Mouse (Mus musculus) yolk sac, embryonic 10.5 days (tissue): ENCODE measurements around the gene Tbx22.

Experiments
- DNase-seq: peaks from one replicate; pipeline ENCODE4 v3.0.0-alpha.2; 2017; ENCODE audit warnings: low spot score

Gene Tbx22

DNA sequence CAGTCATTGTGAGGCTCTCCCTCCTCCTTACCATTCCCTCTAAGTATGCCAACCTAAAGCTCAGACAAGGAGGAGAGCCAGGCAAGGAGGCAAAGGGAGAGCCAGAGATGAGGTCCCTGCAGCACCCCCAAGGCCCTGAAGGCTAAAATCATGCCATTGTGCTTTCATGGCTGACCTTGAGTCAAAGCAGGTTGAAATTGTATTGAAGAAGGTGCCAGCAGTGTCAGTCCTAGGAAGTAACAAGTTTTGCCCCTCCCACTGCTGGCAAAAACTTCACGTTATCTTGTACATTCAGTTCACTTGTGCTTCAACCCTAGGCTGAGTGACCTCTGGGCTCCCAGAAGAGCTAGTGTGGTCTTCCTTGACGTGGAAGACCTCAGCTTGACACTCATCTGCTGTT lies at the start of gene Tbx22:
Gene Tbx22 (plus strand): TSS at position 301 of the 400 bp plus-strand sequence.
- DNase-seq, result no peak

DNA sequence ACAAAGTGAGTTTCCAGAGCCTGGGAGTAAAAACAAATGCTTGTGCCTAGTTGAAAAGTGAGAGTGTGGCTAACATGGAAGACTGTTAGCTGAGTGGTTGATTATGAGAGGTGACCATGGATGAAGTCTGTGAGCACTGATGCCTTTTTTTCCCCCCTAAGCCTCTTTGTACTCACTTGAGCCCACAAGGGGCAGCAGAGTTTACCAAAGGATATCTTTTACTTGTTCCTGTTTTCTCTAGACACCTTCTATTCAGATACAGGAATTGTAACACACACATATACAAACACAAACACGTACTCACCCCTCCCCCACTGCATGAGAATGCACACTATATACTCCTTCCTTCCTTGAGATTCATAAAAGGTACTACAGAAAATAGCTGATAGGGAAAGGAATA lies 913 bp downstream of the Tbx22 start:
- no peak for DNase-seq

GRCm38 (mm10) chrX:107679203-107679602 lies 11.4 kb downstream of the Tbx22 start:
- DNase-seq, result no peak

DNA sequence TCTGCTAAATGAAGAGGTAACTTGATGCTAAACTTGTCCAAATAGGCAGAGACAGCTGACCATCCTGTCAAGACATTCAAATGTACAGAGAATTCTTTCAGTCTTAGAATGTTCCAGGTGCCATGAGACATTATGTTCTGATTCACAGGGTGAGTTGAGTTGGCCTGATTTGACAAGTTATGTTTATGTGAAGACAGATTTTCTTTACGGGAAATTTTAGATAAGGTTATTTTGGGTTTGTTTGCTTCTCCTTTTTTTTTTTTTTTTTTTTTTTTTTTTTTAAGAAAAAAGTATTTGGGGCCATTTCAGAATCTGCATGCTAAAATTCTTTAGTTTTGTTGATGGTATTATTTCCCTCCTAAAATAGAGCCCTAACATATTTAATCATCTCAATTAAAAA lies 40.8 kb downstream of the Tbx22 start:
- DNase-seq, result no peak

GRCm38 (mm10) chrX:107723541-107723940 lies 55.8 kb downstream of the Tbx22 start:
- DNase-seq, result peak; percentile 1
